Mouse (Mus musculus) heart, embryonic 15.5 days (tissue): ENCODE results near the gene Kif21a. TPM values are rescaled to one million over a fixed set of nuclear protein-coding genes. Genes with fewer than 3 reads are reported as not detected.

Experiments
- ATAC-seq: fragments of 200-750 bp; cut with Nextera tagmentation; replicated peaks from 2 replicates; pipeline ENCODE4 v1.8.0; 2017; ENCODE audit warnings: low read depth, moderate TSS enrichment; ENCODE audit not compliant: insufficient number of reproducible peaks, insufficient read depth, low FRiP score
- H3K27ac ChIP-seq: fragments of 300-500 bp; sonication (generic); 2 replicates; pipeline ENCODE4 v1.5.1; 2015; ENCODE audit warnings: mild to moderate bottlenecking, inconsistent platforms
- H3K27me3 ChIP-seq: fragments of 300-500 bp; sonication (generic); 2 replicates; pipeline ENCODE4 v1.6.1; 2015; ENCODE audit warnings: inconsistent platforms
- H3K36me3 ChIP-seq: fragments of 300-500 bp; sonication (generic); 2 replicates; pipeline ENCODE4 v1.6.1; 2015; ENCODE audit warnings: mild to moderate bottlenecking, inconsistent platforms
- H3K4me1 ChIP-seq: fragments of 300-500 bp; sonication (generic); replicated peaks from 2 replicates; pipeline ENCODE4 v1.6.1; 2015; ENCODE audit warnings: inconsistent platforms
- H3K4me2 ChIP-seq: fragments of 300-500 bp; sonication (generic); 2 replicates; pipeline ENCODE4 v1.6.1; 2015; ENCODE audit warnings: inconsistent platforms, mild to moderate bottlenecking, moderate library complexity
- H3K4me3 ChIP-seq: fragments of 300-500 bp; sonication (generic); 2 replicates; pipeline ENCODE4 v1.5.1; 2015; ENCODE audit warnings: mild to moderate bottlenecking, inconsistent platforms
- H3K9ac ChIP-seq: fragments of 300-500 bp; sonication (generic); 2 replicates; pipeline ENCODE4 v1.6.1; 2015; ENCODE audit warnings: mild to moderate bottlenecking, inconsistent platforms
- H3K9me3 ChIP-seq: fragments of 300-500 bp; sonication (generic); replicated peaks from 2 replicates; pipeline ENCODE4 v1.6.1; 2016; ENCODE audit warnings: inconsistent platforms
- WGBS: fragments of 180-500 bp; shearing (Covaris S2); methylation state at CpG from one replicate; pipeline ENCODE4 v1.1.7; 2015; ENCODE audit warnings: mixed read lengths; 5-methylcytosine and 5-hydroxymethylcytosine counted together
- polyA plus RNA-seq: library from polyadenylated mRNA; unstranded; fragments of >200 nt; fragmentation: Nextera tagmentation; extraction: Ambion mirVana; gene quantifications from 2 replicates; pipeline ENCODE4 v1.2.1, GENCODE M21; 2015

Kif21a gene
- polyA plus RNA-seq, result 4.1 and 4.8 TPM in 2 replicates

DNA sequence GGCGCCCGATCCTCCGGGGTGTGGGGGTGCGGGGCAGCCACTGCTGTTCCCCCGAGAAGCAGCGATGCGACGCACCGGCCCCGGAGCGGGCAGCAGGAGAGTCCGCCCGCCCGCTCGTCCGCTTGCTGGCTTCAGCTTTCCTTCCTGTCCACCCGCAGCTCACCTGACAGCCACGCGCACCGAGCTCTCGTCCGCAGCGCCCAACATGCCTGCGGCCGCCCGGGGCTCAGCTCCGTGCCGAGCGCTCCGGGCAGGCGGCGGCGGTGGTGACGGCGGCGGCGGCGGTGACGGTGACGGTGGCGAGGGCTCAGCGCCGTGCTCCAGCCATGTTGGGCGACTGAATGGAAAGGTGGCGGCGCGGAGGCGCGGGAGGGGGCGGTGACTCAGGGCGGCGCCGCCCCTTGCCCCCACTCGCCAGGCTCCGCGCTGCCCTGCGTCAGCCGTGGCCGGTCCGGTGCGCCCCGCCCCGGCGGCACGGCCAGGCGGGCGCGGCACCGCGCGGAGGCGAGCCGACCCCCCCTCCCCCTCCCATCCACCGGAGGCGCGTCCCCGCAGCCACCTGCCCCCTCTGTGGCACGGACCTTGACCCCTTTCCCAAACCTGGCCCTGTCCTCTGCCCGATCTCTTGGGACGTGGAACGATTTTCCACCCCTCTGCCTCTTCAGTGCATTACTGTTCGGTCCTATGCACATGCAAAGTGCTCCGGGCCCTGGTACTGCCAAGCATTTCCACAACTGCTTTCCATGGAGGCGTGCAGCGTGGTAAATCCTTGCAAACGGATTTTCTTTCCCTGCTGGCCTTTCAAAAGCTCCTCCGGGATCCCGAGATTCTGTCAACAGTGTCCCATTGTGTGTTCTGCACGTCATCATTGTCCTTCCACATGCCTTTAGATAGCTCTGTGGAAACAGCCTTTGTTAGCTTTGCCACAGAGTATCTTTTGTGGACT, at the start of gene Kif21a:
Gene Kif21a, minus strand, starts transcription at position 453 of the 946 bp plus-strand sequence.
- peak; percentile 92 for ATAC-seq
- Histone ChIP-seq H3K27ac (peak within 1 kb of the TSS; percentile 87), H3K27me3 (no peaks in the 10 kb centered on the region), H3K36me3 (no peaks in the 10 kb centered on the region), H3K4me3 (peak within 1 kb of the TSS; percentile 94), H3K4me2 (peak within 1 kb of the TSS; percentile 93), H3K4me1 (peaks cover 8% of the 10 kb centered on the region; the same call in 1 of the 2 replicates), H3K9ac (peak within 1 kb of the TSS; percentile 84), H3K9me3 (no peaks in the 10 kb centered on the region)
- under 1% methylated on average over 89 of the region's 89 CpGs for WGBS

DNA sequence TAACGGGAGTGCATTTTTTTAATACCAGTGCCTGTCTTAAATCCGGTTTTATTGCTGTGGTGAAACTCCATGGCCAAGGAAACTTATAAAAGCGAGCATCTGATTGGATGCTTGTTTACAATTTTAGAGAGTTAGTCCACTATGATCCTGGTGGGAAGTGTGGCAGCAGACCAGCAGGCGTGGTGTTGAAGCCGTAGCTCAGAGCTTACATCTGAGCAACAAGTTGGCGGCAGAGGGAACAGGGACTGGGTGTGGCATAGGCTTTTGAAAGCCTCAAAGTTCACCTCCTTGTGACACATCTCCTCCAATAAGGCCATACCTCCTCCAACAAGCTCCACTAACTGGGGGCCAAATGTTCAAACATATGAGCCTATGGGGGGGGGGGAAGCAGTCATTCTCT, 46.9 kb upstream of the Kif21a start:
- H3K27ac ChIP-seq, result no peak overlapping the region
- WGBS, result 84% methylated on average over 6 of the region's 6 CpGs
- 0 out of 2 replicates have a peak, but pooled peaks cover 4% of the 10 kb centered on the region for H3K4me1 ChIP-seq

DNA sequence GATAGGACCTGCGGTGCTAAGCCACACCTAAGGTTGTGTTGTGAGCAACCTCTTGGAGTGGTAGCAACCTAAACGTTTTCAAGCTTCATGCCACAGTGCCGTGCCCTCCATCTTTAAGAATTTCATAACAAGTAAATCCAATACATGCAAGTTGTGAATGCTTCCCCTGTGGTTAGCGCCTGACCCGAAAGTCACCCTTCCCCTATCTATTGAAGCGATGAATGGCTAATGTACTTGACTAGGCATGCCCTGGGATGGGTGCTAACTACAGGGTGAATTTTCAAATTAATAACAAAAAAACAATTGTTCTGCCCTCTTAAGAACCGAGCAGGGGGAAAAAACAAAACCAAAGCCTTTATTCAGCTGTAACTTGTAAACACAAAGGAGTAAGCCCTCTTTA, 39.7 kb upstream of the Kif21a start:
- no peaks in the 10 kb centered on the region for H3K9me3 ChIP-seq
- H3K4me1 ChIP-seq, result peaks cover 4% of the 10 kb centered on the region; the same call in 1 of the 2 replicates
- no peaks in the 10 kb centered on the region for H3K36me3 ChIP-seq
- no peak for ATAC-seq
- no peak overlapping the region for H3K9ac ChIP-seq
- WGBS, result 80% methylated on average over 7 of the region's 7 CpGs
- H3K4me2 ChIP-seq, result no peak overlapping the region
- no peak overlapping the region for H3K4me3 ChIP-seq
- H3K27me3 ChIP-seq, result no peaks in the 10 kb centered on the region
- H3K27ac ChIP-seq, result no peak overlapping the region

More for the DNA sequence above, 46.9 kb upstream of the Kif21a start:
- Histone ChIP-seq H3K27me3 (no peaks in the 10 kb centered on the region), H3K36me3 (no peaks in the 10 kb centered on the region), H3K4me2 (no peak overlapping the region), H3K9ac (no peak overlapping the region), H3K9me3 (no peaks in the 10 kb centered on the region), H3K4me3 (no peak overlapping the region)
- no peak for ATAC-seq

DNA sequence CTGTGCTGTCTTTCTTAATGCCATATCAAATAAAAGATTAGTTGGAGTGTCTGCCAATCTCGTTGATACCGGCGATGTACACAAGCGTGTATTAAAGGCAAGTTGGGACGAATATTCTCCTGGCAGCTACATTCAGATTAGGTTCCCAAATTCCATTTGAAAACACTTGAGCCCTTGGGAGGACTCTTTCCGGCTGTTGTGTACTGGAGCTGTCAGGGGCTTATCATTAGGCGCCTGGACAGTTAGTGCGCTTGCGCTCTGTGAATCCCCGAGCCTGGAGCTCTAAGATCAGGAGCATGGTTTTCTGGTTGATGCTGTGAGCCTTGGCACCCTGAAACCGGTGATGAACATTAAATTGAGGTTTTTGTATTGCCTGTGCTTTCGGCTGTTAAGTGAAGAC, 38.3 kb upstream of the Kif21a start:
- H3K27ac ChIP-seq, result no peak overlapping the region
- H3K9ac ChIP-seq, result no peak overlapping the region
- H3K27me3 ChIP-seq, result no peaks in the 10 kb centered on the region
- no peak overlapping the region for H3K4me3 ChIP-seq
- H3K36me3 ChIP-seq, result no peaks in the 10 kb centered on the region
- no peak overlapping the region for H3K4me2 ChIP-seq
- peaks cover 4% of the 10 kb centered on the region; the same call in 1 of the 2 replicates for H3K4me1 ChIP-seq
- 41% methylated on average over 12 of the region's 12 CpGs for WGBS
- H3K9me3 ChIP-seq, result no peaks in the 10 kb centered on the region
- ATAC-seq, result no peak

DNA sequence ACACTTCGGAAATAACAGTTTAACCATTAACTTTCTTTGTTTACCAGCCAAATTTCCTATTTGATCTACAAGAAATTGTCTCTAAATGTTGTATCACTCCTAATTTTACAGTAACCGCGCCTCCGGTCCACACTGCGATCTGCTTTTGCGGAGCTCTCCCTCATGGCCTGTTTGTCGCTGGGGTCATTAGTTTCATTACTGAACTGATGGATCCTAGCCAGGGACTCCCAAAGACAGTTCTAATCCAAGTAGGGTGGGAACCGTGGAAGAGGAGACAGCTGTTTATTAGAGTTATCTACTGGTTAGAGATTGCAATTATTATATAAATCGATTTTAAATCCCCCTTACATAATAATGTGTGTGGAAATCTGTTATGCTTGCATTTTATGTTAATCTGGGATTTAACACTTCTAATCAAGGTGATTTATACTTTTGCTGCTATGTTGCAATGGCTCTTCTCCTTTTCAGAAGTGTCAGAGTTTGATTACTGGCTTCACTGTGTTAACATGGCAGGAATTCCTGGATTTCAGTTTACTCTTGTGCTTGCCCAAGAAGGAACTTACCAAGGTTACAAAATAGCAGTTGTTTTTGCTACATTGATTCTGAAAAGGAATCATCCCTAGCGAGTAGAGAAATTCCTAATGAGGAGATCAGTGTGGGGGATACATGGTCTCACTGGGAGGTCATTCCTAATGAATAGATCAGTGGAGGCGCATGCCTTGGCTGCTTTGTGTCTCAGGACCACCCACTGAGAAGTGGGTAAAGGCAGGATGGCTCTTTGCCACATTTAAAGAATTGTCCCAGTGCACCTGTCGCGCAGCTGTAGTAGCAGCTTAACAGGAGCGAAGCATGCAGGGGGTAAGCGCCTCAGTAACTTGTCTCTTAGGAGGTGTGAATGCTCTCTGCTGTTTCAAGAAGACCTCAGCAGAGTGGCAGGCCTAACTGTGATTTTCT, 28.0 kb upstream of the Kif21a start:
- H3K27me3 ChIP-seq, result 0 out of 2 replicates have a peak, but pooled peaks cover 2% of the 10 kb centered on the region
- H3K4me1 ChIP-seq, result no peaks in the 10 kb centered on the region
- H3K9me3 ChIP-seq, result no peaks in the 10 kb centered on the region
- WGBS, result 49% methylated on average over 15 of the region's 15 CpGs
- no peak overlapping the region for H3K4me2 ChIP-seq
- H3K36me3 ChIP-seq, result no peaks in the 10 kb centered on the region
- no peak overlapping the region for H3K27ac ChIP-seq
- no peak overlapping the region for H3K4me3 ChIP-seq
- ATAC-seq, result no peak
- no peak overlapping the region for H3K9ac ChIP-seq

DNA sequence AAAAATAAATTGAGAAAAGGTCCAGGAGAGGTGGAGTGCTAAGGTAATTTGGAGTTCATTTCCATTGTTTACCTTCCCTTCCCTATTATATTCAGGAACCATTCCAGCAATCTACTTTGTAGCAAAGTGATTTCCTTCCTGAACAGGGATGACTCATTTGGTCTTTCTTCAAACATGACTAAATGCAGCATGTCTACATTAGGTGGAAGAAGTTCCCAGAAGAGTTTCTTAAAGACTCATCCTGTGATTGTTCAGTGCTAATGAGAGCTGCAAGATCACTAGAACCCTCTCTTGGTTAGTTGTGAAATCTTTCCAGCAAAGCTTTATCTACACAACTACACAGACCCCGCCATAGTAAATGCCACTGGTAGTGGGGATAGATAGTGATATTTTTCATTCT, 22.7 kb upstream of the Kif21a start:
- Histone ChIP-seq H3K9me3 (no peaks in the 10 kb centered on the region), H3K4me1 (no peaks in the 10 kb centered on the region), H3K27ac (no peak overlapping the region), H3K27me3 (0 out of 2 replicates have a peak, but pooled peaks cover 2% of the 10 kb centered on the region), H3K36me3 (no peaks in the 10 kb centered on the region), H3K4me3 (no peak overlapping the region), H3K9ac (no peak overlapping the region), H3K4me2 (no peak overlapping the region)
- ATAC-seq, result no peak
- 64% methylated on average over 1 of the region's 1 CpGs for WGBS

DNA sequence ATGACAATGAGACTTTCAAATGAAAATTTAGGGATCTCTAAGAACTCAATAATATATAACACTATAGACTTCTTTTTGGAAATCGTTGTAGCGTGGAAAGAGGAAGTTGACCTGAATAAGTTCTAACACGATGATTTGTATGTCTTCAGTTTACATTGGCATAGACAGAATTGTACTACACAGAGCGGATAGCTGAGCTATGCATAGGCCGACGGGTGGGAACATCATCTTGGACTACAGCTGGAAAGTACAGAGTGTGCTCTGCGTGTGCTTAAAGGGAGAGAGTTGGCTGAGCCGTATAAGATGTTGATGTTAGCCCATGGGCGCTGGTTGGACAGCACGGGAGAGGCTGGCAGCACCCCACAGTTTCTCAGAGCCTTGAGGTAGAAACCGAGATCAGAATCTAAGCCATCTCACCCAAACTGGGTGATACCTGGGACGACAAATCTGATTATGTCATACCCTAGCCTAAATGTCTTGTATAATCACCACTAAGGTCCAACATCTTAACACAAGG, 14.6 kb upstream of the Kif21a start:
- peak; percentile 50; the same call in 1 of the 2 replicates for ATAC-seq
- Histone ChIP-seq H3K4me3 (no peak overlapping the region), H3K27me3 (no peaks in the 10 kb centered on the region), H3K36me3 (no peaks in the 10 kb centered on the region), H3K9ac (no peak overlapping the region), H3K27ac (no peak overlapping the region), H3K4me1 (no peaks in the 10 kb centered on the region), H3K9me3 (no peaks in the 10 kb centered on the region), H3K4me2 (no peak overlapping the region)
- 81% methylated on average over 12 of the region's 12 CpGs for WGBS

DNA sequence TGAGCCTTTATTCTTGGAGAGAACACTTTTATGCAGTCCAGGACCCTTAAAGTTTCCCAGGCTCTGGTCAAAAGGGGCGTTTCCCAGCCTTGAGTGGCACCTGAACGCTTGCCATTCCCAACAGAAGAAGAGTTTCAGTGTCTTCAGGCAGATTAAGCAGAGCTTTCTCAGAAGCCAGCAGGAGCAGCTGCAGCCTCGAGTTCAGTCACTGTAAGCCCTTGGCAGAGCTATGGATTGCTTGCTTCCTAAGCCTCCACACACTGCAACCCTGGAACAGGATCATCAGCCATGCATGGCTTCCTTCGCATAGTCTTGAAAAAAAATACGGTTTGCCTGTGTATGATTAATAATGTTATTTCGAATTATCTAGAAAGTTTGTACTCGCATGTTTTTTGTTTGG, 14.1 kb upstream of the Kif21a start:
- Histone ChIP-seq H3K27me3 (no peaks in the 10 kb centered on the region), H3K27ac (no peak overlapping the region)
- ATAC-seq, result no peak

DNA sequence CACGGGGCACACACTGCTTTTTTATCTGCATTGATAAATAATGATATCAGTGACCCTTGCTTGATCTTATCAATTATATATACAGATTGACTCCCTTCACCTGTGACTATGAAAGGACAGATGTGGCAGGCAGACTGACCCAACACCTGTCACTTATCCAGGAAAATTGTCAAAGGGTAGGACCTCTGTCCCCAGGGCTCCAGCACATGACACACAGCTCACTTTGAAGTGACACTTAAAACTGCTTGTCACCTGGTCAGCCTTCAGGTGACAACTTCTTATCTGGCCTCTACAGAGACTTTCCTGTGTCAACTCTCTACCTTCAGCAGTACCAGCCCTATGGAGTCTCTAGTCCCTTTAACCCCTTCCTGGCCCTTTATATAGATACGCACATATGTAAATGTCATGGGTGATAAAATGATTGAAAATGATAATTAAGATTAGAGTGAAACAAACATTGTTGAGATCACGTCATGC, 7.2 kb upstream of the Kif21a start:
- Histone ChIP-seq H3K4me1 (peaks cover 21% of the 10 kb centered on the region), H3K36me3 (no peaks in the 10 kb centered on the region), H3K27ac (no peak overlapping the region), H3K9me3 (no peaks in the 10 kb centered on the region), H3K4me2 (no peak overlapping the region), H3K4me3 (no peak overlapping the region), H3K27me3 (no peaks in the 10 kb centered on the region), H3K9ac (no peak overlapping the region)
- 64% methylated on average over 3 of the region's 3 CpGs for WGBS
- no peak for ATAC-seq

More for the DNA sequence above, 14.1 kb upstream of the Kif21a start:
- no peaks in the 10 kb centered on the region for H3K36me3 ChIP-seq
- H3K4me3 ChIP-seq, result no peak overlapping the region
- 63% methylated on average over 7 of the region's 7 CpGs for WGBS
- H3K9ac ChIP-seq, result no peak overlapping the region
- H3K4me2 ChIP-seq, result no peak overlapping the region
- H3K9me3 ChIP-seq, result no peaks in the 10 kb centered on the region
- H3K4me1 ChIP-seq, result peaks cover 2% of the 10 kb centered on the region

DNA sequence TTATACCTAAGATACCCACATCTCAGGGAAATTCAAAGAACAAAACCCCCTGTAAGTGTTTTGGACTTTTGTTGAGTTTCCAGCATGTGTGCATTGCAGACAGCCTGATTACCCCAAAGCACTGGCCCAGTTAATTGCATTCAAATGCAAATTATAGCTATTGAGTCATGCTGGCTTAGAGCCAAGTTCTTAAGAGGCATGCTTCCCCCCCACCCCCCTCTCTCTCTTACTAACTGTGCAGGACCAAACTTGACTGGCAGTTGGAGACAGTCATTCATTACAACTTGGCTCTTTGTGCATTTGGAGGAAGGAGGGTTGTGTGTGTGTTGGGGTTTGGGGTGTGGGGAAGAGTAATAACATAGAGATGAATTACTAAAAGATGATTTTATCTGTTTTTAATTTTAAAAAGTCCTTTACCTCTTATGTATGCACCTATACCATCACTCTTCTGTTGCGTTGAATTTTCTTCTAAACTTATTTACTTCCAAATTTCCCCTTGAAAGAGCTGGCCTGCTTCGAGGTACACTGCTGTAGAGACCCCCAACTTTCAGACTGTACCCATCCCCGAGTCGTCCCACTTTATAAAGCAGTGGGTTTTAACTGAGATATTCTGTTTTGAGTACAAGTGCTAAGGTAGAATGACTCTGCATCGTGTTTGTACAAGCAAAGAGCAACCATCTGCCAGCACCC, 6.6 kb upstream of the Kif21a start:
- Histone ChIP-seq H3K27ac (no peak overlapping the region), H3K9me3 (no peaks in the 10 kb centered on the region), H3K9ac (no peak overlapping the region), H3K27me3 (no peaks in the 10 kb centered on the region), H3K4me1 (peaks cover 21% of the 10 kb centered on the region), H3K4me3 (no peak overlapping the region), H3K36me3 (no peaks in the 10 kb centered on the region), H3K4me2 (no peak overlapping the region)
- WGBS, result 46% methylated on average over 5 of the region's 5 CpGs
- ATAC-seq, result no peak
